Mouse (Mus musculus): ENCODE measurements at regions not wholly inside any gene's neighbourhood (a gene's known extent, or its start where the extent isn't known, plus 50 kb on each side); places are given as distances from the start of the nearest gene placed in this dataset.

DNA sequence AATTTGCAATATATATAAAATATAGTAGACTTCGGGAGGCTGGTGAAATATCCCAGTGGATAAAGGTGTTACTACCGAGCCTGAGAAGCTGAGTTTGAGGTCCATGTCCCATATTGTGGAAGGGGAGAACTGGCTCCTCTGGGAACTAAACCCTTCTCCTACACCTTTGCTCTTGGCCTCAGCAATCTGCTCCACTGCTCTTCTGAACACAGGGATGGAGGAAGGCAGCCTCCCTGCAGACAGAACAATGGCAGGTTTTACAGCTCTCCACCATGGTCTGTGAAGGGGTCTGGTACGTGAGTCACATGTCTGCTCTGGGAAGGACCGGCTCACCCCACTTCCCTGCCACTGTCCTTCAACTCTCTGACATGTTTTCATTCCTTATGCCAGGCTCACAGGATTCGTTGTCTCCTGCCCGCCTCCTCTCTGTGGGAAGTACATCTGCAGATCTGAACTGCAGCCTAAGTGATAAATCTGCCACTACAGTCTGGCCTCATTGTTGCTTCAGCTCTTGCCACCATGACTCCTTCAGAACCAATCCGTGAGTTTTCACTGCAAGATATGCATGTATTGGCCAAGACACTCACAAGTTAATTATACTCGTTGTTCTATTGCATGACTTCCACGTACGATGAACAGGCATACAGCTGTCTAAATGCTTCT is 220.0 kb upstream of the Gm9767 start:
- no peak for DNase-seq

DNA sequence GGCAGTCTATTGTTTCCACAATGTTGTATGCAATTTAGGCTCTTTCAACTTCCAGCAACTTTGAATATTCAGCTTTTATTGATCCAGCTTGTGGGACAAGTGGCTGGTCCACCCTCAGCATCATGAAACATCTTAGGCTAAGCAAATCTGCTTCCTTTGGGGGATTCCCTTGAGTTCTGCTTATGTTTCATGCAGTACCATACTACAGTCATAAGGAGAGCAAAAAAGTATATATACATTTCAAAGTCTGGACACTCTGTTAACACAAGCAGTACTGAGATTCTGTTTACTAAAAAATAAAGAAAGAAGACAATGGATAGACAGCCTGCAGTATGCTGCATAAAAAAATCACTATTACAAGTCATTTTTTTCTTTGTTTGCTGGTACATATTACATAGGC is 233.7 kb upstream of the Gm9767 start:
- DNase-seq, result no peak

DNA sequence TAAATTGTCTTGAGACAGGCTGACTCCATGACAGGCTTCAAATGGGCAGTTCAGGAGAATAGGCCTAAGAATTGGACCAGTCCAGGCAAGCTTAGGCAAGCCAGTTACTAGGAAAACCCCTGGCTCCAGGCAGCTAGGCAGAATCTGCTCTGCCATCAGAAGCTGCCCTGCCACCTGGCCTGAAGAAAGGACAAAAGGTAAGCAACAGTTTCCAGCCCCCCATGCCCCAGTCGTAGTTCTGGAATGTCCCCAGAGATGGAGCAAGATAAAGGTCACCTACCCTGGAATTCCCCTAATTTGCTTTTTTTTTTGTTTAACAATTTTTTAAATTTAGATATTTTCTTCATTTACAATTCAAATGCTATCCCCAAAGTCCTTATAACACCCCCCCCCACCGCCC is 248.8 kb upstream of the Gm9767 start:
- no peak for DNase-seq

DNA sequence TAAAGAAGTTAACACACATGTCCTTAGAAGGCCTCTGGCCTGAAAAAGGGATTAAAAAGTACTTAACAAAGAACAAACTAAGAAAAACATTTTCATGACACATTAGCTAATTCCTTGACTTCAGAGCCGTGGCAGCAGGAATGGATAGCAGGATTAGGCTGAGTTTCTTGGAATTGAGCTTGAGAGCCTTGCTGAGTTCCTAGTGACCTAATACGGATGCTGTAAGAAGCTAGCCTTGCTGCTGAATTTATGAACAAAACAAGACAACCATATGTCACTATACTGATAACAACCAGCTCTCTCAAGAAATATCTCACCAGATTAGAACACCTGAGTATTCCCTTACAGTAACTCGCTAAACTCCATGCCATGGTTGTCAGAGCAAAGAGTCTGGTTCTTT is 268.2 kb upstream of the Smlr1 start:
- DNase-seq, result no peak

DNA sequence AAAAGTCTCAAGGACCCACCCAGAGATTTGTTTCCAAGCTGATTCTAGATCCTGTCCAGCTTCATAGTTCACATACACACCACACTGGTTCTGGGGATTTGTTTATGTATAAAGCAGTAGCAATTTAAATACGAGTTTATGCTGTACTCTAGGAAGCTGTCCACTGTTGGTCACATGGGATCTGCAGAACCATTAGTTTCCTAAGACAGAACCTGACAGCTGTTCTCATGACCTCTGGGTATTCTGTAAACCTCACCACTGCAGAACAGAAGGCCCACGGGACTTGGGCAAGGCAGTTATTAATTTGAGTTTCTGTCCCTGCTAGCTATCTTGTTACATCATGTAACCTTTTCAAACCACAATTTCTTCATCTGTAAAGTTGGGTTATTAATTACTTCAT is 265.4 kb upstream of the Smlr1 start:
- no peak for DNase-seq

DNA sequence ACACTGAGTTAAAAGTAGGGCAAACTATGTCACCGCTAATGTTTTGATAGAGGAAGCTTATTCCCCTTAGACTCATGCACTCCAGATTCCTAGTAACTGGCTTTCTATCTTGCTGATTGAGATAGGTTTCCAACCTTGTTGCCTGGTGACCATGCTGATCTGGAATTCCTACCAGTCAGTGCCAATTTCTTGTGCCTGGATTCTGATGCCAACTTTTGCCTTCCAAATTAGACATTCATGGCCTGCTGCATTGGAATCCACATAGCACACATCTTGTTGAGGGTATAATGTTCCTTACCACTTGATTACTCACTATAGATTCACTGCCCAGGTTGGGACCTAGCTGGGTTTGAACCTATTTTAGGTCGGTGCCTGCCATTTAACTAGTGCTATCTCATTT is 262.8 kb upstream of the Smlr1 start:
- no peak for DNase-seq

DNA sequence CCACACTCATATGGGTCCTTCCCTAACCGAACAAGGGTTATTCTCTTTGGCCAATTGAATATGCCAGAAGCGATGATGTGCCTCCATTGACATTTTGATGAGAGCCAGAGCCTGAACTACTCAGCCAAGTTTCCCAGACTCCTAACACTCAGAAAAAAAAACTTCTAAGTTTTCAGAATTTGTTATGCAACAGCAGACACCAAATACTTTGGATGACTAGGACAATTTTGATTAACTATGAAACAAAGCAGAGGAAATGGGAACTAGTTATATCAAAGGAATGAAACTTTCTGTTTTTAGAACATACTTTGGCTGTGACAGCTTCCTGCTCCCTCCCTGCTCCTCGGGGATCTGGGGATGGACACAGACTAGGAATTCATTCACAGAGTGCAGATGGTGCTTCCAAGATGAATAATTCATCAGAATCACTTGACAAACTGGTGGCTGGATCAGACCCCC is 254.3 kb upstream of the Smlr1 start:
- peak; percentile 24 for DNase-seq

DNA sequence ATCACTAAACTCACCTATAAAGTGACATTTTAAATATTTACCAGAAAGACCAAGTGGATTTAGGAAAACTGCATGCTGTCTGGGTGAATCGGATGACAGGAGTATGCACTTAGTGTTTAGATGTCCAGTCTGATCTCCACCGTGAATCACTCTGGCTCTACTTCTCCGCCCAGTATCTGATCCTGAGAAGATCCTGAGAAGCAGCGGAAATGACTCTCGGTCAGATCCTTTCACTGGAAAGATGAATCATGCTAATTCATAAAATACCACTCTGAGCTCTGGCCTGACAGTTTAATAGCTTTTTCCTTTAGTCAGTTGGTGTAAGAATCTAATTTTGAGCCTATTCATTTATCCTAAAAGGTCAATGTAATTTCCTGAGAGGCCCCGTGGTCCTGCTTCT is 252.6 kb upstream of the Smlr1 start:
- DNase-seq, result no peak

DNA sequence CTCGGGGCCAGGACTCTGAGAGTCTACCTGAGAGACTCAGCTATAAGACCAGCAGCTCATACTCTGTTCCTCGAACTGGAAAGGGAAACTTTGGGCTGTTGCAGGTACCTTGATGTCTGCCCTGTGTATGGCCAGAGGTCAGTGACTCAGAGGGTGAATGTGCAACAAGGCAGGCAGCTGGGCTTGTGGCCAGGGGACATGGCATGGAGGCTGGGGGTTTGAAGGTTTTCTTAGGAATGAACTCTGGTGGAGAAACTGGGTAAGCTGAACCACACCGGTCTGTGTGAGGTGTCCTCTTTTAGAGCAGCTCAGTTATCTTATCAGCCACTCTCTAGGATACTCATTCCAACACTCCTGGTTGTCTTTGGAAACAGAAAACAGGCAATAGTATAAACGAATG is 251.9 kb upstream of the Smlr1 start:
- no peak for DNase-seq

DNA sequence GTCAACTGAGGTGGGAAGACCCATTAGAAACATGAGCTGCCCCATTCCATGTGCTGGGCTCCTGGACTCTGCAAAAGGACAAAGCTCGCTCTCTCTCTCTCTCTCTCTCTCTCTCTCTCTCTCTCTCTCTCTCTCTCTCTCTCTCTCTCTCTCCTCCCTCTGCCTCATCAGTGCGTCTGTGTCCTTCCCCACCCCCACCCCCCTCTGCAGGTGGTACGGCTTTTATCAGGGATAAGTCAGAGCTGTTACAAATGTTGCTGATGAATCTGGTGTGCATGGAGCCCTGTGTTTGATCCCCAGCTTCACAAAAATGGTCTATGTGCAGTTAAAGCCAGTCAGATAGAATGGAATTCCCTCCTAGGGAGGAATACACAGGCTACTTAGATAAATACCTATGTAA is 247.8 kb upstream of the Smlr1 start:
- no peak for DNase-seq

DNA sequence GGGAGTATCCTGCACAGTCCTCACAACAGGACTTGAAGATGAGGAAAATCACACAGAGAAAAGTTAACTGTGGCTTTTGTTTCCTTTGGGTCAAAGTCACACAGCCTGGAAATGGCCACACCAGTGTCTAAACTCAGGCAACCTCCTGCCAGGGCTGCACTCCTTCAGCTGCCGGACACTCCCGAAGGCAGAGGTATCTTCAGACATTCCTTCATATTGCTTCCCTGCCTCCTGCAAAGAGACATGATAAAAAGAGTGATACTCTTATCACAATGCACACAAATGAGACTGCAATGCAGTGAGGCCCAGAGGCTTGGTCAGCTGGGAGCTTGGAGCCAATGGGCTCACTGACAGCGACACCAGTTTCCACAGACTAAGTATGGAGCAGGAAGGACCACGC is 243.4 kb upstream of the Smlr1 start:
- DNase-seq, result no peak

DNA sequence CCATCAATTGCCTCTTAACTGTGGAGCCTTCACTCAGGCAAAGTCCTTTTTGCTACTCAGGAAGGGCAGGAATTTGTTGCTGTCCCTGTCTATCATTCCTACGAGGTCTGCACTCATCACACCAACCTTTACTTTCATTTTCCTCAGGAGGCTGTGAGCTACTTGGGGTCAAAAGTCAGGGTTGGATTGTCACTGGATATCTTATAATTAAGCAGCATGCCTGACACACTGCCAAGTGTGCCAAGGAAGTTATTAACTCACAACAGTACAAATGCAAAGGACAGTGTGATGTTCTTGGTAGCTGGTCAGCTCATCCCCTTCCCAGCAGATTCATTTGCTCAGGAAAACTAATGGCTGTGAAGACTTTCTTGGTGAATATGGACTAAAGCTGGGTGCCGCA is 241.7 kb upstream of the Smlr1 start:
- no peak for DNase-seq

DNA sequence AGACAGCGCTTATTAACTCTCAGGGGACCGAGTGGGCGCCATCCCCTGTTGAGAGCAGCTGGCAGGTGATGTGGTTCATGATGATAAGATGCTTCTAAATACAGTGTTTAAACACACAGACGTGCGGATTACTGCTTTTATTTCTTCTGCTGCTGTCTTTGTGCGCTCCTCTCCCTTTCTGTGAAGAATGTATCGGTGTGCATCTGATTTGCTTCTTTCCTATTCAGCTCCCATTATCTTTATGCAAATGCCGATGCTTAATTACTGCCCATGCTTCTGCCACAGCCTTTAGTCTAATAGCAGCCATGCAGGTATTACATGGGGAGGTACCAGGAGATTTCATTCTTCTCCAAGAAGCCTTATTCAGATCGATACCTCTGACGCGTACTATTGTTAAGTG is 240.6 kb upstream of the Smlr1 start:
- DNase-seq, result no peak

DNA sequence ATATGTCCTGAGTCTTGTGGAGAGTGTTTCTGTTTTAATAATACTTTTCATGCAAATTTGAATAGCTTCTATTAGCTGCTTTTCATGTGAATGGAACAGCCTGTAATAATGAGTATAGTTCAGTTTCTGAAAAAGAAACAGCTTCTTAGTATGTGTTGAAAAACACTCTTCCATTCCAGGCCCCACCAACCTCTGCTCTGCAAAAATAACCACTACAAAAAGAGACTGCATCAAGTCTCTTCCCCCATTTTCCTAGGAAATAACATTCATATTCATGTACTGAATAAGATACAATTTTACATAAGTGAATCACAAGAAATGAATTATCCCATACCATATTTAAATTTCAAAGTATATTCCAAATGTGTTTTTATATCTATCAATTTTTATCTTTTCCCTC is 234.0 kb upstream of the Smlr1 start:
- DNase-seq, result no peak

DNA sequence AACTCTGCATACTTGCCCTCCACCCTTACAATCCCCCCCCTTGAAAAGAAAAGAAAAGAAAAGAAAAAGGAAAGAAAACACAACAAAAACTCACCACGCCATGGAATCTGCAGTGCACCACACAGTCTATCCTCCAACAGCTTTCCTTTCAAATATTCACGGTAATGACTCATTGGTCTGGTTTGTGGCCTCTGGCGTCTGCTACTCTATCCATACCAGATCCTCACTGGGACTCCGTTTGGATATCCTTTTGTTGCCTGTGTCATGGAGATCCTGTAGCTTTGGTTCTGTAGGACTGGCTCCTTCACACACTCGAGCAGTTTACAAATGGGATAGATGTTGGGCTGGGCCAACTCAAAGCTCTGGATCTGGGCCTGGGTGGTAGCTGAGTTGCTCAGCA is 232.4 kb upstream of the Smlr1 start:
- no peak for DNase-seq

DNA sequence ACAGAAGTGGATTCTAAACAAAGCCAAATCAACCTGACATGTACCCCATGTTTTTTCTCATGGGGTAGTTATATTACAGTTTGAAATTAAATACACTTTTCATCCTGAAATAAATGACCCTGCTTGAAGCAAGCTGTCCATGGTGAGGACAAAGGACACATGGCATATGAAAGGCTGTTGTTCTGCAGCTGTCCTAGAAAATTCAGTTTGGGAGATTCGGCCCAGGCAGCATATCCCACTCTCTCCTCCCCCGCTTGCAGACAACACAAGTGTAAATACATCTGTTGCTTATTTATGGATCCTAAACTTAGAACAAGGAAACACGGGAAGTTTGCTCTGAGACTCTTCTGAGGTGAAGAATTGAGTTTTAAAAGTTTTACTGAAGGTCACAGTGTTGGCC is 218.2 kb upstream of the Smlr1 start:
- DNase-seq, result no peak

DNA sequence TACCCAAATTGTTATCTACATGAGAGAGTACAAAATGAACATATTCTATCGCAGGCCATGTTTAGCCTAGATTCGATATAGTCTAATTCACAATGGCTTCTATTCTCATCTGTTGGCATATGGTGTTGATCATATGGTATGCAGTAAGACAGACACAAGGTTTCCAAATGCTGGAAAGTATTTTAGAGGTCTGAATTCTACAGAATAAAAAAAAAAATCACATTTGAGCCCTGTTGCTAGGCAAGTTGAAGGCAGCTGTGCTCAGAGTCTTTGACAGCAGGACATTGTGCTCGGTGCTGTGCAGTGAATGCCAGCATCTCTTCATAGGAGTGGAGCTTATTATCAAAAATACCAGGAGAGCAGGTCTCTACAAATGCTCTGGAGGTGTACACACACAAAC is 206.6 kb upstream of the Smlr1 start:
- DNase-seq, result no peak

DNA sequence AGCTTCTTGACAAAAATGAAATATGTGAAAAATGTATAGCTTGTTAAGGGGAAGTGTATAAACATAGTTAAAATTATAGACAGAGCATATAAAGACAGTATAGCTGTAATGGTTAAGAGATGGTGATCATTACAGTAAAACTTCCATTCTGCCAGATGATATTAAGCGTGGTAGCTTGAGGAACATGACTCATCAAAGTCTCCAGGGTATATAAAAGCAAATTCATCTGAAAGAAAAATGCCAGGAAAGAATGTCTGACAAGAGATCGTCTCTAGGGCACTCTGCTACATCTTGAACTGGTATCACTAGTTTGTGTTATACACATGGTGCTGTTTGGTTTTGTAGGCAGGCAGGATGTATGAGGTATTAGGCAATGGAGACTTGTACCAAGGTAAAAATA is 204.9 kb upstream of the Smlr1 start:
- no peak for DNase-seq

DNA sequence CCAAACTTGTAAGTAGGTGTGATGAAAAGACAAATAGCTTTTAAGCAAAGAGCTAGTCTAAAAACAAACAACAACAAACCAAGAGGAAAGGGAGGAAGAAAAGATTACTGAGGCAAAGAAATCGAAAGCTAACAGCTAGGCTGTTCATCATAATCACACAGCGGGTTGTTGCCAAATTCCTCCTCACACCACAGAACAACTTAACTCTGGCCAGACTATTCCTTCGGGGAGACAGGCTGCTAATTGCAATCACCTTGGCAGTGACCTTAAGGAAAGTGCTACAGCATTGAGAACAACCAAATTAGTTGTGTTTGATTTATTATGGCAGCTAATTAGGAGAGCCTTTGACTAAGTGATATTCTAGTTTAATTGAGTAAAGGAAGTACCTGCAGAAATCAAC is 194.4 kb upstream of the Smlr1 start:
- peak; percentile 3 for DNase-seq

DNA sequence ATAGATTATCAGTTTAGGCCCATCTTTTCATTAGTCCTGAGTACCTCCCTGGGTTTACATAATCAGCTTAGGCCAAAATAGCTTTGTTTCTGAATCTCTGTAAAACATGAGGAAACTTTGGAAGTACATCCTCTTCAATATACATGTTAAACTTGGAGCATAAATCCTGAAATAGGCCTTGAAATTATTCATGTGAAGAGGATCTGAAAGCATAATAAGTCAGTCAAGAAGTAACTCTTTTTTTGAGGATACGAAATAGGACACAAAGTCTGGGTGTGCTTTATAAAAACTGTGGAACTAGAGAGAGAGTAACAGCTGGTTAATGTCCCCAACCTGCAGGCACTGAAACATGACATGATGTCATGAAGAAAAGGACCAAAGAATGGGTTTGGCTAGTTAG is 187.9 kb upstream of the Smlr1 start:
- DNase-seq, result no peak

DNA sequence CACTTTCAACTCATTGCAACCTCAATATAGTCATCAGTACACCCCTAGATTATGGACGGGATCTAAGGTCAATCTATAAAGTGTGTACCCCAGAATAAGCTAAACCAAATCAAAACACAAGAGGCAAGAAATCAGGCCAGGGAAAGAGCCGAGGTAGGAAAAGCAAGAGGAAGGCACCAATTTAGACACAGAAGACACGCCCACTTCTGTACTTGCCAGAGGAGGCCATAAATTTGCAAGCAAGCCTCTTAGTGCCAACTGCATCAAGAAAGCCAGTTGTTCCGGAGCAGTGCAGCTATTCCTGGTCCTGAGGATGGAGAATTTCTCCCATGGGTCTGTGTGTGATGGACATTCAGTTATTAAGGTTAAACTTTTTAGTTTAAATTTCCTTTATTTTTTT is 179.7 kb upstream of the Smlr1 start:
- DNase-seq, result no peak

DNA sequence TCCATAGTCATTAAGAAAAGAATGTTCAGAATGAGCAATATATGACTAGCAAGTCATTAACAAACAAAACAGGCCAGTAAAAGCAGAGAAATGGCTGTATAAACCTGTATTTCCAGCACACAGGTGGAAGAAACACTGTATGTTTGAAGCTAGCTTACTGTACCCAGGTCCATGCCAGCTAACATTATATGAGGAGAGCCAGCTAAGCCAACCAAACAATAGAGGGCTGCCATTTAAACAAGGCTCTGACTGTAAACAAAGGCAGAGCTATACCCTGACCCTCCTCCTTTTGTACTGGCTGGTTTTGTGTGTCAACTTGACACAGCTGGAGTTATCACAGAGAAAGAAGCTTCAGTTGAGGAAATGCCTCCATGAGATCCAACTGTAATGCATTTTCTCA is 178.6 kb upstream of the Smlr1 start:
- no peak for DNase-seq

DNA sequence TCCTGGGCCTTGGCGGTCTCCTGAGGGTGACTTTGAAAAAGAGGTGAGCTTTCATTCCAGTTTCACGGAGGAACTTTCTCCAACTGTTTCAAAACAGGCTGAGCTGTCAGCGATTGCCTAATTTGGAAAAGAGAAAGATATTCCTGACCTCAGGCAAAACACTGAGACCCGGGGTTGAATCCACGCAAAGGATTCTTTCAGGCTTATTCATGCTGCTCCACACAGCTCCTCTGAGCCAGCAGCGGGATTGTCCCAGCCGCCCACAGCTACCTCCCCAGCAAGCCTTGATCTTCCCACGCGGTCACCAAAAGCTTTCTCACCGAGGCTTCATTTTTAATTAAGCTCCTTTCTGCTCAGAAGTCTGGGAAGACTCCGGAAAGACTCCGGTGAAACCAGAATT is 178.0 kb upstream of the Smlr1 start:
- peak; percentile 27 for DNase-seq

DNA sequence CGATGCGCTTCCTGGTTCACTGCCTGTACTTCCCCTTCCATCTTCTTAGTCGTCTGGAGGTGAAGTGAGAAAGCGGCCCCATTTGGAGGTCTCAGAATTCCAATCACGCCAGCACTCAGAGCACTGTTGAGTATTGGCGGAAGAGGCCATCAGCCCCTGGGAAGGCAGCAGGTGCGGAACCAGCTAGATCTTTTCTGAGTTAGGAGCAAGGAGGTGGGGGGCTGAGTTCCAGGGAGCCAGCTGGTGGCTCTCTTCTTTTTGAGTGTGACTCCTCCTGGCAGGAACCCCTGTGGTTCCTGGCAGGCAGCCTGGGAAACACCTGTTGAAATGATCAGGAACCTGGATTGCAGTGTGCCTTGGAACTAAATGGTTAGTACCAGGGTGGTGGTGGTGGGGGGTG is 171.9 kb upstream of the Smlr1 start:
- peak; percentile 9 for DNase-seq

DNA sequence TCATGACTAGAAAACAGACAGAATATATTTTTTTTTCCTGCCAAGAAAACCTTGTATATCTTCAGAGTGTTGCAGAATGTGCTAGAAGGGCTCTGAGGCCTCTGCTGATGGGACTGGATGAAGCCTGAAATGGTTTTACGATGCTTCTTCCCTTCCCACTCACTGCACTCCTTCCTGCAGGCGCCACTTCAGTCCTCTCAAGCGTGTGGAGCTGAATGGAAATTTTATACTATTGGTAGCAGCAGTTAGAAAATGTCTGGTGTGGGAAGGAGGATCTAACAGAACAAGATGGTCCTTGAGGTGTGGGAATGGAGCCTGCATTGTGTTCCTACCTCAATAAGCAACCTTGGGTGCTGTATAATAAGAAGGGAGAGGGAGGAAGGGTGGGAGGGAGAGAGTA is 166.1 kb upstream of the Smlr1 start:
- no peak for DNase-seq

DNA sequence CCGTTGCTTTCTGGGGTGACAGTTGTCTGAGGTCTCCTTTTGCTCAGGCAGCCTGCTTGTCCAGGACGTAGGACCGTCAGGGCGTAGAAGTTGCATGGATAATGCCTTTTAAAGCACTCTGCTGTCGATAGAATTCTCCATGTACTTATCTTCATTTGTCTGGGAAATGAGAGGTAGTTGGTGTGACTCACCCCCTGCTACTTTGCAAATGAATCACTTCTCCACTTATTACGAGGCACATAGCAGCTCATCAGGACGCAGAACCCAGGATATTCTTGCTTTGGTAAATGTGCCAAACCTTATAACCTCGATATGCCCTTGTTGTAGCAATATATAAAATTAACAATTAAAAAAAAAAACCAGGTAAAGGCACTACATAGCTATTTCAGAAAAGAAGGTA is 159.7 kb upstream of the Smlr1 start:
- no peak for DNase-seq
